Mouse (Mus musculus): ENCODE measurements at regions not wholly inside any gene's neighbourhood (a gene's known extent, or its start where the extent isn't known, plus 50 kb on each side); places are given as distances from the start of the nearest gene placed in this dataset.

- TF ChIP-seq CTCF (IDR thresholded peaks at IDR 0.05; ENCODE audit: low read depth) (no peak), EP300 (optimal IDR thresholded peaks at IDR 0.05) (no peak)
Observed at GRCm38 (mm10) chr3:128720276-128720675, 479.4 kb upstream of the Pitx2 start.

Data from stomach, postnatal 0 days (tissue).